Mouse (Mus musculus) induced T-regulatory cell, adult 2 months (primary cell): Measurements from ENCODE around the gene Vps35l.

ENCODE experiments used
- DNase-seq: peaks from one replicate; pipeline ENCODE4 v3.0.0-alpha.2; 2012; ENCODE audit warnings: low read depth

Vps35l gene

GRCm38 (mm10) chr7:118819666-118820065 is 79.6 kb downstream of the Vps35l start:
- DNase-seq, result no peak

- no peak for DNase-seq
These were observed 81.3 kb downstream of the Vps35l start for GRCm38 (mm10) chr7:118821356-118821755.

- DNase-seq, result no peak
These were observed 82.0 kb downstream of the Vps35l start for GRCm38 (mm10) chr7:118821887-118822556.

DNA sequence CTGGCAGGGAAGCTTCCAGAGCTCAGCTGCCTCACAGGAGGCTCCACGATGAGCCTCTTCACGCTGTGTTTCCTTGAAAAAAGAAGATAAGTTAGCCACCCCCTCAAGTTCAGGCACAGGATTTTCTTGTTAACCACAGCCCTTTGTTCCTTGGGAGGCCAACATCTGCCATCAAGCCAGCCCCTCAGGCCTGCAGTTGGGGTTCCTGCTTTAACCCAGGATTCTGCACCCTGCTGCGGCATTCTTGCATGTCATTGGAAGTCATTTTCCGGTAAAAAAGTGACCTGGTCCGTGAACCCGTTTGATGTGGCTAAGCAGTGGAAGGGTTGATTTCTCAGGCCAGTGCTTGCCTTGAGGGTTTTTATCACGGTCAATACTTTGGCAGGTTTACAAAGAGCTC is 84.4 kb downstream of the Vps35l start:
- DNase-seq, result no peak

DNA sequence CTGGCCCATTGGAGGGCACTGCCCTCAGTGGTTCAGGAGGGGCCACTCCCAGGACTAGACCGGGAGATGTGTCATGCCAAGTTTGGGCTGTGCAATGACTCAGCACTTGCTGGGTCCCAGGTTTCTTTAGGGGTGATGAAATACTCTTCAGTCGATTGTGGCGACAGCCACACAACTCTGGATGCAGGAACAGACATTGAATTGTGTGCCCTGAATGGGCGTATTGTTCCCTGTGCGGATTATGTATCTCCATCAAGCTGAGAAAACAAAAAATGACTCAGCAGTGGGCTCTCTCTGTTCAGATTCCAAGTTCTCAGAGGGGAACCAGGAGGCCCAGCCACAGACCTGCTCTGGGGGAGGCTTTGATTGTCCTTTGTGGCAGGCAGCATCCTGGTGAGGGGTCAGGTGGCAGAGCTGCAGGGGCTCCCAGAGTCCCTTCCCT is 88.0 kb downstream of the Vps35l start:
- no peak for DNase-seq

- no peak for DNase-seq
These were observed 97.9 kb downstream of the Vps35l start for GRCm38 (mm10) chr7:118837901-118838300.

GRCm38 (mm10) chr7:118841030-118841745 is 101.2 kb downstream of the Vps35l start:
- no peak for DNase-seq

DNA sequence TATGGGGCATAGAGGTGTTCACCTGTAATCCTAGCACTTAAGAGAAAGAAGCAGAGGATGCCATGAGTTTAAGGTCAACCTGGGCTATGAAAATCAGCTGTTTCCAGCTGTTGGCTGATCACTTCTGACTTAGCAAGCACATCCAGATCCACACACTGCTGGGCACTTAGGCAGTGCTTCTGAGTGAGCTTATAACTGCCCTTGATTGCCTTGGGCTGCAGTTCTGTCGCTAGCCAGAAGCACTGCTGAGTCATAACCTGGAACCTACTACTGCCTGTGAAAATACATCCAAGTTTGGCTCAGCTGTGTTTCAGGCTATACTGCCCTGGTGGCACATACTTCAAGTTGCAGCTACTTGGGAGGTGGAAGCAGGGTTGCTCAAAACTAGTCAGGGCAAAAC is 101.8 kb downstream of the Vps35l start:
- no peak for DNase-seq

GRCm38 (mm10) chr7:118842938-118843337 is 102.9 kb downstream of the Vps35l start:
- DNase-seq, result no peak

- DNase-seq, result no peak
These were observed 105.1 kb downstream of the Vps35l start for GRCm38 (mm10) chr7:118845141-118845540.

GRCm38 (mm10) chr7:118846329-118846728 is 106.3 kb downstream of the Vps35l start:
- DNase-seq, result no peak

DNA sequence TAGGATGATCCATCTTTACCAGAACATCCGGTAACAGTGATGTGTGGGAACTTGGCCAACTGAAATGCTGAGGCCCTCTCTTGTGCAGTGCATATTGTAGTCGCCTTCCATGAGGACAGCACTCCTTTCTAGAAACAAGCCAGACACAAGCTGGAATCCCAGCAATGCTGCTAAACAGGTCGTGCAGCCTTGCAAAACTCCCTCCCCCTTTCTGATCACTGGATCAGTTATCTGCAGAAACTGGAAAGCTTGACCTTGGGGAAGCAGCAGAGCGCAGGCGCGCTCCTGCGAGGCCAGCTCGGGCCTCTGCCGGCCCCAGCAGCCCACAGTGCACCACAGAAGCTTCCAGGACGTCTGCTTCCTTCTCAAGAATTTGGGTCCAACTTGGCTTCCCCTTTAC is 108.8 kb downstream of the Vps35l start:
- DNase-seq, result no peak

DNA sequence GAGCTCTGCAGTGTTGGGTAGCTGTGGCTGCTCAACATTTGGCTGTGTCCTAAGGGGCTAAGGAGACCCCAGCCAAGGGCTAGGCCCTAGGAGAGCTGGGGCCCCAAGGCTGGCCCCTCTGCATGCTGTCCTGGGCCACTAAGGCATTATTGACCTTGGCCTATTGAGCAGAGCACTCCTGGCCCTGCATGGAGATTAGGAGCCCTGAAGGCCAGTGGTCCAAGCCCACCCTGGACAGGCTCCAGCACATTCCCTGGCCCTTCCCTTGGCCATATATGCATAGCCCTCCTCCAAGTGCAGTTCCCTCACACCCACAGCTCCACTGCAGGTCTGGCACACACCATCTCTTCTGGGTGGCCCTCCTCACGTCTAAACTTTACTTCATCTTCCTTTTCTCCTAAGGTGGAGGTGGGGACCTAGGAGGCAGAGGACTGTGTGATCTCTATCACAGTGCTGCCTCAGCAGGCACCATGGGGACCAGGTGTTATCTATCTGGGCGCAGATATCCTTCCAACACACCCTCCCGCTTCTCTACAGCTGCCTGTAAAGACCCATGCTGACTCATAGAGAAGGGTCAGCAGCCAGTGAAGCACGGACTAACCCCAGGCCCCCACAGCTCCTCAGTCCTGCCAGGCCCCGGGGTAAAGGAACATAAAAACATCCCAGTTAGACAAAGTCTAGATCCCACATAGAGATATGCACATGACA is 109.7 kb downstream of the Vps35l start:
- no peak for DNase-seq

- DNase-seq, result no peak
These were observed 110.8 kb downstream of the Vps35l start for GRCm38 (mm10) chr7:118850676-118851290.

GRCm38 (mm10) chr7:118851571-118851970 is 111.5 kb downstream of the Vps35l start:
- no peak for DNase-seq

DNA sequence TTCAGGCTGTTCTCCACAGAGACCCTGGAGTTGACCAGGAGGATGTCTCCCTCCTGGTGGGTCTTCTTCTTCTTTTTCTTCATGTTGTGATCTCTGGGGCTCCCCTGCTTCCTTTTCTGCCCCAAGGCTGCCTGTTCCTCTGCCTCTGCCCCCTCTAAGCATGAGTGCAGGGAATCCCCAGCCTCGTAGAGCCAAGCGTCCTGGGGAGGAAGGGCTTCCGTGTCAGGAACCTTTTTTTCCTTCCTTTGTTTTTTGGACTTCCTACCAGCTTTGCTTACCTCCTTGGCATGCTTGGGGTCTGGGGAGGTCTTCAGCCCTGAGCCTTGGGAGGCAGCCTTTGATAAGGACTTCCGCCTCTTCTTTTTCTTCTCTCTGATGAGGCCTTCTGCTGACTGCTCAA is 112.6 kb downstream of the Vps35l start:
- no peak for DNase-seq

GRCm38 (mm10) chr7:118854606-118855005 is 114.6 kb downstream of the Vps35l start:
- DNase-seq, result no peak

DNA sequence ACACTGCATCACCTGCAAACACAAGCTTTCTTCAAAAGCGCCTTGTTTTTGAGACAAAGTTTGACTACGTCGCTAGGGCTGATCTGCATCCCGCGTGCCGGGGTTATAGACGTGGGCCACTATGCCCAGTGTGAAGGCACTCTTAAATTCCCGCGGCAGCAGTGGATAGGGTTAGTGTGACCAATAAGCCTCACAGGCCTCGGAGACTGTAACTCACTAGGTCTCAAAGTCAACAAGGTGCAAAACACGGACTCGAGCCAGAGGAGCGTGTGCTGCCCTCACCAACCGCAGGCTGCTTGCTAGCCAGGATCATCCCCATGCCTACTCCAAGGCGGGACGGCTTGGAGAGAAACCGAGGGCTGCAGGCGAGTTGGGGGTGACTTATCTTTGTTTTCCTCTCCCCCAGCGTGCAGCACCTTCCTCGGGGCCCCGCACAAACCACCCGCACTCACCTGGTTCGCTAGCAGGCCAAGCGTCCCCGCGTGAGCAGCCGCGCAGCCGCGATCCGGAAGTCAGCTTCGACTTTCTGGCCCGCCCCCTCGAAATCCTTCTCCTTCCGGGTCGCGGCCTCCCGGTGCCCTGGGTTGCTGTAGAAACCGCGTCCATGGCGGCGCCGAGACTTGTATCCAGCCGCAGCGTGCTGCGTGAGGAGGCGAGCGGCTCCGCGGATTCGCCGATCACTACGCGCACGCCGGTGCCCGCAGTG is 115.3 kb downstream of the Vps35l start, which contains the start of gene Iqck:
Gene Iqck, plus strand, starts transcription at position 582 of the 706 bp plus-strand sequence.
- DNase-seq, result peak; percentile 94

DNA sequence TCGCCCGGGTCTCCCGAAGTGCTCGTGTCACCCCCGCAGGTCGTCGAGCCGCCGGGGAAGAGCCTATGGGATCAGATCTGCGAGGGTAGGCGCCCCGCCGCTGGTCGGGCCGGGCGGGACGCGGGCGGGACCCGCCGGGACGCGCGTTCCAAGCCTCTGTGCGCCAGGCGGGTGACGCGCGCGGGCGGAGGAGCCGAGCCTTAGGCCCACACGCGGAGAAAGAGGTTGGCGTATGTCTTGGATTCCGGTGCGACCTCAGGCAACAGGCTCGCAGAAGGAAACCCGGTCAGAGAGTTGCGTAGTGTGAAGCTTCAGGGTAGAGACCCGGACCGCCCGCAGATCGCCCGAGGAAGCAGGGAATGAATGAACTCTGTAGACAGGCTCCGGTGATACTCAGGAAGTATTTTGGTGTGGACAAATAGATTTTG is 115.9 kb downstream of the Vps35l start, which contains the start of gene Knop1:
Gene Knop1, minus strand, starts transcription at position 378 of the 428 bp plus-strand sequence.
- no peak for DNase-seq

- DNase-seq, result no peak
These were observed 118.6 kb downstream of the Vps35l start for GRCm38 (mm10) chr7:118858640-118859039.

- DNase-seq, result no peak
These were observed 125.3 kb downstream of the Vps35l start for GRCm38 (mm10) chr7:118865362-118865761.
